Mouse (Mus musculus) thymus, adult 2 months (tissue): ENCODE measurements around the gene Mrpl10.

ENCODE experiments used
- CTCF ChIP-seq: fragments of 200-500 bp; IDR thresholded peaks from 2 replicates; pipeline ENCODE4 v1.5.1; 2012; ENCODE audit warnings: mild to moderate bottlenecking, control low read depth, low read length, moderate library complexity, borderline replicate concordance; ENCODE audit not compliant: control insufficient read depth, poor library complexity, insufficient read depth; ENCODE audit errors: extremely low read depth
- POLR2A ChIP-seq: fragments of 200-500 bp; IDR thresholded peaks from 2 replicates; pipeline ENCODE4 v1.6.1; 2012; ENCODE audit warnings: mild to moderate bottlenecking, low read length, control low read depth, moderate library complexity; ENCODE audit not compliant: control insufficient read depth, poor library complexity, insufficient read depth; ENCODE audit errors: extremely low read depth

- TF ChIP-seq POLR2A, result no peak
- no peak for TF ChIP-seq CTCF
Observed at GRCm38 (mm10) chr11:97030426-97030825, 10.9 kb upstream of the Mrpl10 start.
